Mouse (Mus musculus) kidney, adult 2 months (tissue): Measurements from ENCODE around the gene Krtcap2.

Experiments
- CTCF ChIP-seq: fragments of 200-500 bp; conservative IDR thresholded peaks from 2 replicates; pipeline ENCODE4 v1.5.1; 2011; ENCODE audit warnings: low read depth, mild to moderate bottlenecking, control low read depth, low read length, moderate library complexity, mixed read lengths; ENCODE audit not compliant: insufficient read depth, insufficient read length
- POLR2A ChIP-seq: fragments of 200-500 bp; IDR thresholded peaks from one replicate; pipeline ENCODE4 v1.6.1; 2011; ENCODE audit warnings: low read depth, low read length, control low read depth

DNA sequence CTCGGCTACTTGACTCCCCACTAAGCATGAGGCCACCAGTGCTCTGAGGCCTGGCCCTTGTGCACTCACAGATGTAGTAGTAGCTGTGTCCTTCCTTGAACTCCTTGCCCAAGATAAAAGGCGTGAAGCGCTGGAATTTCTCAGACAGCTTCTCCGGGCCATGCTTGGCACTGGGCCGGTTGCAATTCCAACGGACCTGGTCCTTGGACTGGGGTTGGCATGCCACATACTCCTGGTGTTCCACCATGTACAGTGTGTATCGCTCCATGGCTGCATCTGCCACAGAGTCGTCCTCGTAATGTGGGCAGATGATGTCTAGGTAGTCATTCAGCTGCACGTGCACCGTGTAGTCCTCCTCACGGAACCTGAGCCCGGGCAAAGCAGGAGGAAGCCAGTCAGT, 30.3 kb downstream of the Krtcap2 start:
- TF ChIP-seq CTCF = no peak
- no peak for TF ChIP-seq POLR2A
